Mouse (Mus musculus): ENCODE results near the gene Ttbk1. TPM values are rescaled to one million over a fixed set of nuclear protein-coding genes. Genes with fewer than 3 reads are reported as not detected.

Ttbk1 gene
- polyA plus RNA-seq, 1 experiment from 2014 or later: 4.7 TPM

DNA sequence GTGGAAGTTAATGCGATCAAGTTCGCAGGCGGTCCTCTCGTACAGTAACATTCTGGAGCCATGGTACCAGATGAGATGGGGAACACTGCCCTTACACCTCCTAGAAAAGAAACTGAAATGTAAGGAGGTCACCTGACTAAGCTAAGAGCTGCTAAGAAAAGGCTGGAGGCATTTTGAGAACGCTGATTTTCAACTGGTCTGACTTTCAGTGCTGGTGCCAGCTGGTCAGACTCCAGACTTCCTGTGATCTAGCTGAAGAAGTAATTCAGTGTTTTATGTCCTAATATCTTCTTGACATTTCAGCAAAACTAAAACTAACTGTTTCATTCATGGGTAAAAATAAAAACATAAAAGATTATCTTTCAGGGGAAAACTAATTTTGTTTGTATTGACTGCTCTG, 68.8 kb downstream of the Ttbk1 start:
- Histone ChIP-seq H3K27me3 (ENCODE audit: control insufficient read depth, insufficient read depth, low read depth, low read length) (no peaks in the 10 kb centered on the region), H3K4me3 (ENCODE audit: low read depth, low read length) (no peak overlapping the region), H3K36me3 (ENCODE audit: control insufficient read depth, insufficient read depth, low read length) (no peaks in the 10 kb centered on the region; the same call in 1 of the 2 replicates), H3K4me1 (ENCODE audit: control insufficient read depth, insufficient read depth, low read length) (no peaks in the 10 kb centered on the region), H3K9me3 (replicated peaks; ENCODE audit: control insufficient read depth, low read length, poor library complexity, severe bottlenecking) (no peaks in the 10 kb centered on the region), H3K4me2 (ENCODE audit: low read length) (no peak overlapping the region), H3K9ac (ENCODE audit: low read depth, low read length) (no peak overlapping the region), H3K27ac (ENCODE audit: low read length) (no peak overlapping the region)
- WGBS: 61% methylated on average over 5 of the region's 5 CpGs
- ATAC-seq: no peak

- no peak for ATAC-seq
- no peaks in the 10 kb centered on the region for H3K27me3 ChIP-seq (ENCODE audit: control insufficient read depth, insufficient read depth, low read depth, low read length)
- H3K36me3 ChIP-seq (ENCODE audit: control insufficient read depth, insufficient read depth, low read length): peaks cover 45% of the 10 kb centered on the region
- no peak overlapping the region for H3K4me2 ChIP-seq (ENCODE audit: low read length)
- H3K9me3 ChIP-seq (replicated peaks; ENCODE audit: control insufficient read depth, low read length, poor library complexity, severe bottlenecking): no peaks in the 10 kb centered on the region
- no peak overlapping the region for H3K27ac ChIP-seq (ENCODE audit: low read length)
- 26% methylated on average over 3 of the region's 3 CpGs for WGBS
- no peak overlapping the region for H3K4me3 ChIP-seq (ENCODE audit: low read depth, low read length)
- no peak overlapping the region for H3K9ac ChIP-seq (ENCODE audit: low read depth, low read length)
- H3K4me1 ChIP-seq (ENCODE audit: control insufficient read depth, insufficient read depth, low read length): no peaks in the 10 kb centered on the region
Observed at GRCm38 (mm10) chr17:46408478-46408877, 79.0 kb downstream of the Ttbk1 start.

DNA sequence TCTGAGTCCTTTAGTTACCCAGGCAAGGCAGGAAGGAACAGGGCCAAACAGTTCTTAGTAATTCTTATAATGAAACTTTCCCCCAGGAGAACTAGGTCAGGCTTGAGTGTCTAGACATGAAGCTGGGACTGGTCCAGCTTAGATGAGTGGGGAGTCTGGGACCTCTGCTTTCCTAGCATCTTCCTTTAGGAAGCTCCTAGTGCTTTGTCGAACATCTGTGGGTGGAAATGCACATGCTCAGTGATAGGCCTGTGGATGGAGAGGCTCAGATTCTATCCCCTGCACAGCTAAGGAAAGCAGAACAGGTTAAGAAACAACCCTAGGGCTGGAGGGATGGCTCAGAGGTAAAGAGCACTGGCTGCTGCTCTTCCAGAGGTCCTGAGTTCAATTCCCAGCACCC, 92.8 kb downstream of the Ttbk1 start:
- Histone ChIP-seq H3K4me3 (ENCODE audit: low read depth, low read length) (no peak overlapping the region), H3K9ac (ENCODE audit: low read depth, low read length) (no peak overlapping the region), H3K4me2 (ENCODE audit: low read length) (no peak overlapping the region), H3K27me3 (ENCODE audit: control insufficient read depth, insufficient read depth, low read depth, low read length) (no peaks in the 10 kb centered on the region), H3K36me3 (ENCODE audit: control insufficient read depth, insufficient read depth, low read length) (peaks cover 21% of the 10 kb centered on the region), H3K4me1 (ENCODE audit: control insufficient read depth, insufficient read depth, low read length) (no peaks in the 10 kb centered on the region), H3K9me3 (replicated peaks; ENCODE audit: control insufficient read depth, low read length, poor library complexity, severe bottlenecking) (no peaks in the 10 kb centered on the region), H3K27ac (ENCODE audit: low read length) (no peak overlapping the region)
- ATAC-seq: no peak
- 90% methylated on average over 1 of the region's 1 CpGs for WGBS

DNA sequence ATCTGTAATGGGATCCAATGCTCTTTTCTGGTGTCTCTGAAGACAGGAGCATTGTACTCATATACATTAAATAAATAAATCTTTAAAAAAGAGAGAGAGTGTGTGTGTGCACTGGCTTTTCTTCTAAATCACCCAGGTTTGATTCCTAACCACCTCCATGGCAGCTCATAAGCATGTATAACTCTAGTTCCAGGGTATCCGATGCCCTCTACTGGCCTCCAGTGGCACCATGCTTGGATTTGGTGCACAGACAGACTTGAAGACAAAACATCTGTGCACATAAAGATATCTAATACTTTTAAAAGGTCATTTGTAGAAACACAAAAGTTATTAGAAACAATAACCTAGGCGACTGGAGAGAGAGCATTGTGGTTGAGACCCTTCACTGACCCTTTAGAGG, 94.5 kb downstream of the Ttbk1 start:
- no peak for ATAC-seq
- Histone ChIP-seq H3K9me3 (replicated peaks; ENCODE audit: control insufficient read depth, low read length, poor library complexity, severe bottlenecking) (no peaks in the 10 kb centered on the region), H3K4me3 (ENCODE audit: low read depth, low read length) (no peak overlapping the region), H3K36me3 (ENCODE audit: control insufficient read depth, insufficient read depth, low read length) (peaks cover 18% of the 10 kb centered on the region; the same call in 1 of the 2 replicates), H3K27ac (ENCODE audit: low read length) (no peak overlapping the region), H3K4me2 (ENCODE audit: low read length) (no peak overlapping the region), H3K4me1 (ENCODE audit: control insufficient read depth, insufficient read depth, low read length) (no peaks in the 10 kb centered on the region), H3K9ac (ENCODE audit: low read depth, low read length) (no peak overlapping the region), H3K27me3 (ENCODE audit: control insufficient read depth, insufficient read depth, low read depth, low read length) (no peaks in the 10 kb centered on the region)
- 49% methylated on average over 2 of the region's 2 CpGs for WGBS

Other genes with a start within 250 kb of the Ttbk1 start
- 71.3 and 80.7 TPM in 2 replicates for gene Polr1c, start 239.6 kb downstream of the Ttbk1 start, polyA plus RNA-seq (2015; fragmentation: Nextera tagmentation; extraction: Ambion mirVana)
- 79.4 and 87.2 TPM in 2 replicates for gene Yipf3, start 239.6 kb downstream of the Ttbk1 start, polyA plus RNA-seq (2015; fragmentation: Nextera tagmentation; extraction: Ambion mirVana)
- gene Lrrc73, start 234.1 kb downstream of the Ttbk1 start, polyA plus RNA-seq (2015; fragmentation: Nextera tagmentation; extraction: Ambion mirVana): 16.6 and 18.3 TPM in 2 replicates
- gene Tjap1, start 204.6 kb downstream of the Ttbk1 start, polyA plus RNA-seq (2015; fragmentation: Nextera tagmentation; extraction: Ambion mirVana): 28.4 and 28.6 TPM in 2 replicates
- gene Dlk2, start 190.3 kb downstream of the Ttbk1 start, polyA plus RNA-seq (2015; fragmentation: Nextera tagmentation; extraction: Ambion mirVana): 20.6 and 25.8 TPM in 2 replicates
- 9.3 and 10.3 TPM in 2 replicates for gene Abcc10, start 159.3 kb downstream of the Ttbk1 start, polyA plus RNA-seq (2015; fragmentation: Nextera tagmentation; extraction: Ambion mirVana)
- 15.2 and 17.5 TPM in 2 replicates for gene Zfp318, start 103.9 kb downstream of the Ttbk1 start, polyA plus RNA-seq (2015; fragmentation: Nextera tagmentation; extraction: Ambion mirVana)
- gene Crip3, start 58.7 kb downstream of the Ttbk1 start, polyA plus RNA-seq (2015; fragmentation: Nextera tagmentation; extraction: Ambion mirVana): 3.0 and 3.6 TPM in 2 replicates
- gene Slc22a7, start 49.2 kb downstream of the Ttbk1 start, polyA plus RNA-seq (2015; fragmentation: Nextera tagmentation; extraction: Ambion mirVana): not detected in 2 replicates
- 11.1 and 11.5 TPM in 2 replicates for gene Dnph1, start 9.0 kb upstream of the Ttbk1 start, polyA plus RNA-seq (2015; fragmentation: Nextera tagmentation; extraction: Ambion mirVana)
- gene Cul9, start 58.7 kb upstream of the Ttbk1 start, polyA plus RNA-seq (2015; fragmentation: Nextera tagmentation; extraction: Ambion mirVana): 26.8 and 28.0 TPM in 2 replicates
- 3.0 and 3.2 TPM in 2 replicates for gene Srf, start 68.5 kb upstream of the Ttbk1 start, polyA plus RNA-seq (2015; fragmentation: Nextera tagmentation; extraction: Ambion mirVana)
- gene Ptk7, start 141.8 kb upstream of the Ttbk1 start, polyA plus RNA-seq (2015; fragmentation: Nextera tagmentation; extraction: Ambion mirVana): 26.9 and 28.8 TPM in 2 replicates
- 32.4 and 39.7 TPM in 2 replicates for gene Klc4, start 158.3 kb upstream of the Ttbk1 start, polyA plus RNA-seq (2015; fragmentation: Nextera tagmentation; extraction: Ambion mirVana)
- 58.9 and 60.8 TPM in 2 replicates for gene Mrpl2, start 158.6 kb upstream of the Ttbk1 start, polyA plus RNA-seq (2015; fragmentation: Nextera tagmentation; extraction: Ambion mirVana)
- 41.9 and 47.6 TPM in 2 replicates for gene Cul7, start 162.7 kb upstream of the Ttbk1 start, polyA plus RNA-seq (2015; fragmentation: Nextera tagmentation; extraction: Ambion mirVana)
- gene Rrp36, start 186.7 kb upstream of the Ttbk1 start, polyA plus RNA-seq (2015; fragmentation: Nextera tagmentation; extraction: Ambion mirVana): 51.8 and 52.4 TPM in 2 replicates
- gene Mea1, start 191.1 kb upstream of the Ttbk1 start, polyA plus RNA-seq (2015; fragmentation: Nextera tagmentation; extraction: Ambion mirVana): 285 and 318 TPM in 2 replicates
- 173 TPM in 2 replicates for gene Klhdc3, start 193.2 kb upstream of the Ttbk1 start, polyA plus RNA-seq (2015; fragmentation: Nextera tagmentation; extraction: Ambion mirVana)
- 94.8 and 102 TPM in 2 replicates for gene Ppp2r5d, start 217.4 kb upstream of the Ttbk1 start, polyA plus RNA-seq (2015; fragmentation: Nextera tagmentation; extraction: Ambion mirVana)
- gene Pex6, start 223.8 kb upstream of the Ttbk1 start, polyA plus RNA-seq (2015; fragmentation: Nextera tagmentation; extraction: Ambion mirVana): 22.6 and 22.7 TPM in 2 replicates
- gene Gnmt, start 241.5 kb upstream of the Ttbk1 start, polyA plus RNA-seq (2015; fragmentation: Nextera tagmentation; extraction: Ambion mirVana): 0.68 and 0.83 TPM in 2 replicates

Measured in midbrain, embryonic 16.5 days (tissue).